Mouse (Mus musculus) fibroblast of lung, adult 2 months (primary cell): Measurements from ENCODE around the gene Mtm1.

Source experiments
- DNase-seq: peaks from one replicate; pipeline ENCODE4 v3.0.0-alpha.2; 2011; ENCODE audit warnings: low read depth

The Mtm1 gene

DNA sequence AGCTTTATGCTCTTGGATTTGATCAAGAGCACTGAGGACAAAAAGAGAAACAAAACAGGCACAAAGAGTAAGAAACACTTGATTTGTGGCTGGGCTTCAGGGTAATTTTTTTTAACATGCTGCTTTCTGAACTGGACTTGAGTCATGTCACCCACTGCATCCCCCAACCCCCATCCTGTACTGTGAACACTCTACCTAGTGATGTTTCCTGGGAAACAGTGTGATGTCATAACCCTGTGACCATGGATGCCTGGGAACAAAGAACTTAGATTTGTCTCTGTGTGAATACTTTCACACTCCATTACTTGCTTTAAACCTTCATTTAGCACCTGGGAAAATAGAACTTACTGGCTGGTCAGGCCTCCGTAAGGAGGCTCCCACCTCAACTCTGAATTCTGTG lies at the start of gene Mtm1:
TSS of gene Mtm1 (plus strand) at position 301 of the 400 bp plus-strand sequence.
- no peak for DNase-seq

GRCm38 (mm10) chrX:71181526-71181925 lies 29.0 kb upstream of the Mtm1 start:
- DNase-seq: no peak

DNA sequence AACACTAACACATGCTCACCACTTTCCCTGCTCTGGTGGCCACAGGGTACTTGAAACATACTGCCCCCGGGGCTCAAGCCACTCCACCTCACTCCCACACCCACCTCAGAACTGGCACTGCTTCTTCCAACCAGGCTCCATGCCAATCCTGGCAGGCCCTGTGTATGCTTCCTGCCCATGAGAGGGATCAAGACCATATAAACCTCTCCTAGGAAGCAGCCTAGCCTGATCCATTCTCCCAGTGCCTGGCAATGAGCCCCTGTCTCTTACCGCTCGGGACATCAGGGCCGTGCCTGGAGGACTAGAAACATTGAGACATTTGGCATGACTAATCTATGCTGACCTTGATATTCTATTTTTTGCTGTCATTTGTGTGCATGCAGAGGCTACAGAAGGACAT lies 26.9 kb upstream of the Mtm1 start:
- DNase-seq: no peak

DNA sequence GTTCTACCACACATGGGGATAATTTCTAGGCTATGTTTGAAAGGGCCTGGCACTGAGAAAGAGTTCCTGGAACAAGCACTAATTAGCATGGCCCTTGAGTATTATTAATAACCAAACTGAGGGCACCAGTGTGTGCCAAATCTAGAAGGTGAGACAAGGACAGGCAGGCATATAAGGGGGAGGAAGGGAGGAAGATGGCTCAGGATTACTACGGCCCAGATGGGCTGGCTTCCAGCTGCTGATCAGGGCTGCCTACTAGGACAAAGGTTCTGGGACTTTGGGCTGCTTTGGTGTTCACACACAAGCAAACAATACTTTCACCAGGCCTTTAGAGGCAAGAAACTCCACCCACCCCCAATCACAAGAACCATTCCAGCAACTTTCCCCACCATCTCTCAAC lies 24.2 kb upstream of the Mtm1 start:
- no peak for DNase-seq

GRCm38 (mm10) chrX:71204776-71205175 lies 5.8 kb upstream of the Mtm1 start:
- DNase-seq: no peak

- no peak for DNase-seq
Observed at GRCm38 (mm10) chrX:71205821-71206542, 4.6 kb upstream of the Mtm1 start.

- DNase-seq: no peak
Observed at GRCm38 (mm10) chrX:71206595-71206994, 4.0 kb upstream of the Mtm1 start.

GRCm38 (mm10) chrX:71212911-71213310 lies 2.3 kb downstream of the Mtm1 start:
- DNase-seq: no peak

- peak; percentile 90 for DNase-seq
Observed at GRCm38 (mm10) chrX:71214441-71215112, 4.0 kb downstream of the Mtm1 start.

- DNase-seq: no peak
Observed at GRCm38 (mm10) chrX:71215113-71215708, 4.6 kb downstream of the Mtm1 start.

- no peak for DNase-seq
Observed at GRCm38 (mm10) chrX:71216879-71217278, 6.3 kb downstream of the Mtm1 start.

DNA sequence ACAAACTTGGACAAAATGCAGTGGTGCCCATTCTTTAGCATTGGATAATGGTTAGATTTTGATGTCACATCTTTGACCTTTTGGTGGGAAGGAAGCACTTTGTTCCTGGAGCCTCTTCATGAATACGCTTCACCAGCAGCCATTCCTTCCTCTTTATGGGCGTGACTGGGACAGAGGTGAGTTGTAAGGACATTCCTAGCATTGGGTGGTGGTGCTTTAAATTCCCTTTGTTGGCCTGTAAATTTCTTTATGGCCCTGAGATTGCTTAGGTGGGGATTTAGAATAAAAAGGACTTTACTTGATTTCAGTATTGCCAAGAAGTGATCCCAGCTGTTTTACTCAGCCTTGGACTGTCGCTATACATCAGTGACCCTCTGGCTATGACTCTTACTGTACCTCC lies 8.3 kb downstream of the Mtm1 start:
- DNase-seq: no peak

DNA sequence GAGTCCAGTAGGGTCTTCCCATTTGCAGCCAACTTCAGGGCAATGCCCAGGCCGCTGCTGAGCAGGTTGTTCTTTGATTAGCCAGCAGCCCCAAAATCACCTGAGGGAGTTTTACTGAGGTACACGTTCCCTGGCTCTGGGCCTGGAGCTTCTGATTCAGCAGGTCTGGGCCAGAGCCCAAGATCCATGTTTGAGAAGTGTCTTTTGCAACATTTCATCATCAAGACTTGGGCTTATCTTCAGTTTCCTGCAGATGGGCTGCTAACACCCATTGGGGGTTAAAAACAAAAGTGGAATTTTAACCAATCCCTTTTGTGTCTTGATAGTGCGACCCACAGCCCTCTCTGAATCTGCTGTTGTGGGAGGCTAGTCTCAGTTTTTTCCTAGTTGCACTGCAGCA lies 10.3 kb downstream of the Mtm1 start:
- DNase-seq: no peak

DNA sequence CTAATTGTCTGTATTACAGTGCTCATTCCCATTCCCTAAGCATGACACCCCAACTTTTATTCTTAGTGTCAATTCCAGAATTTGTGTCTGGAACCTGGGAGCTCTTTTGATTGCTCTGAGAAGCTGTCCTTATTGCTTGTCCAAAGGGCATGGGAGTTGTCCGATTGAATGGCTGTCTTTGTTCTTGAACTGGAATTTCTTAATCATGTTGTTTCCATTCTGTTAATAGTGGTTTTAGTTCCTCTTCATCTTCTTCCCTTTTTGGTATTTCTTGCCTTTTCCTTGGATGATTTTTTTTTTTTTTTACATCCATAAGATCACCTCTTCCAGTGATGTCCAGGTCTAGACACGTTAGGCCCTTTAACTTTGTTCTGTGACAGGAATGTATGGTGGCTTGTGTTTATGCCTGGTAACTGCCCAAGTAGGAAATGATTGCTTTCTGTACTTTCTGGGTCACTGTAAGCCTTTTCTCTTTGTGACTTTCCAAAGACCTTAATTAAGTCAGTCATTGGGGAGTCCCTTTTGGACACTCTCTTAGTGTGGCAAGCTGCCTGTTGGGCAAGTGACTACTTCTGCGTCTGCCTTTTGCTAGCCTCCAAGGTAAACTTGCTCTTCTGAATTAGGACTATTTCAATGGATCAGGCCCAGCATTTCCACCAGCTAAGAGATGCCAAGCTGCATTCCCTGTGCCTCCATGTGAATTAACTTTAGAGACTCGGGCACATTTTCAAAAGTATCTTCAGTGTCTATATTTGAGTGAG lies 12.3 kb downstream of the Mtm1 start:
- DNase-seq: no peak

GRCm38 (mm10) chrX:71226881-71227280 lies 16.3 kb downstream of the Mtm1 start:
- DNase-seq: no peak

GRCm38 (mm10) chrX:71228200-71228599 lies 17.6 kb downstream of the Mtm1 start:
- no peak for DNase-seq

DNA sequence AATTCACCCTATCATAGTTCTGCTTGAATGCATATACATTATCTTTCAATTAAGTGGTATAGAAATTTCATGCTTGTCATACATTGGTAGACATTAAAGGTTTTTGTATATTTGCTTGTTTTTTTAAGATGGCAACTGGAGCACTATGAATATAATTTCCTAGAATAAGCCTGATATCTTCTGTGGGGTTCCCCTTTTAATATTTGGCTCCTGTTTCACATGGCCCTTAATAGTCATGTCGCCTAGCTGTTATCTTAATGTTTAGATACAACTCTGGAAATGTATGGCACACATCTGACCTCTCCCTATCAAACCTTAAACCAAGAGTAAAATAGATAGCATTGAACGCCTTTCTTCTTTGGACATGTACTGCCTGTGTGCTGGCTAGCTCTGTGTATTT lies 20.3 kb downstream of the Mtm1 start:
- DNase-seq: no peak

DNA sequence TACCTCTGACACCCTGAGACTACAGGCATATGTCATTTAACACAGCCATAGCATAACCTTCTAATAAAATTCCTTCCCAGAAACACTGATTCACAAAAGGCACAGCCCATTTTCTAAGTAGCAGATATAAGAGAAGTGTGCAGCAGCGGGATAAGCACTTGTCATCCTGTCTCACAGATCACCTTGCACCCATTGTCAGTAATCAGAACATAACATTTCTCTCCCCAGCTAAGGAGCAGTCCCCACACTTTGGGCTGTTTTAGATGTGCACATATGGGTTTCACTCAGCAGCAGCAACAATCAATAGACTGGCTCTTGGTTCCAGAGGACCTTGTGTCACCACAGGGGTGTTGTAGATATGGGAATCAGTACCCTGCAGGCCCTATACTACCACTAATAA lies 45.9 kb downstream of the Mtm1 start:
- DNase-seq: no peak

DNA sequence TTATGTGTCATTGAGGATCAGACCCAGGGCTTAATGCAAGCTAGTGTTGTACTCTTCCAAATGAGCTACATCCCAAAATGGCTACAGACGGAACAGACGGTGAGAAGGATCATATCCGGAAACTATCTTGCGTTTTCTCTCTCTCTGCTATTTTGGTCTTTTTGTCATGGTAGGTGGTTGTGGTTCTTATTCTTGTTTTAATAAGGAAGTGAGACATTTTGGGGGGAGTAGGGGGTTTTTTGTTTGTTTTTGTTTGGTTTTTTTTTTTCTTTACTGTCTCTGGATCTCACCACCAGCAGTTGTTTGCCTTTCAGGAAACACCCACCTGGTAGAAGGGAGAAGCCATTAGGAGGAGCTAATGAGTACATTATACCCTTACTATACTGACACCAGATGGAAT lies 50.3 kb downstream of the Mtm1 start:
- no peak for DNase-seq

- no peak for DNase-seq
Observed at GRCm38 (mm10) chrX:71264316-71264715, 53.7 kb downstream of the Mtm1 start.

- no peak for DNase-seq
Observed at GRCm38 (mm10) chrX:71268972-71269371, 58.4 kb downstream of the Mtm1 start.

GRCm38 (mm10) chrX:71274150-71274549 lies 63.6 kb downstream of the Mtm1 start:
- no peak for DNase-seq

GRCm38 (mm10) chrX:71285473-71285872 lies 74.9 kb downstream of the Mtm1 start:
- DNase-seq: peak; percentile 14
